Mouse (Mus musculus) naive thymus-derived CD4-positive, alpha-beta T cell, adult 2 months (primary cell): ENCODE data around the gene Adarb2.

Experiments used
- DNase-seq: peaks from one replicate; pipeline ENCODE4 v3.0.0-alpha.2; 2011; ENCODE audit warnings: low read depth

The Adarb2 gene

GRCm38 (mm10) chr13:8793217-8793616 lies 590.6 kb downstream of the Adarb2 start:
- DNase-seq, result no peak

GRCm38 (mm10) chr13:8800576-8800975 lies 597.9 kb downstream of the Adarb2 start:
- no peak for DNase-seq

- no peak for DNase-seq
Measured at GRCm38 (mm10) chr13:8805931-8806330, 603.3 kb downstream of the Adarb2 start.
